Mouse (Mus musculus): ENCODE results near the gene Chrng.

Chrng gene

DNA sequence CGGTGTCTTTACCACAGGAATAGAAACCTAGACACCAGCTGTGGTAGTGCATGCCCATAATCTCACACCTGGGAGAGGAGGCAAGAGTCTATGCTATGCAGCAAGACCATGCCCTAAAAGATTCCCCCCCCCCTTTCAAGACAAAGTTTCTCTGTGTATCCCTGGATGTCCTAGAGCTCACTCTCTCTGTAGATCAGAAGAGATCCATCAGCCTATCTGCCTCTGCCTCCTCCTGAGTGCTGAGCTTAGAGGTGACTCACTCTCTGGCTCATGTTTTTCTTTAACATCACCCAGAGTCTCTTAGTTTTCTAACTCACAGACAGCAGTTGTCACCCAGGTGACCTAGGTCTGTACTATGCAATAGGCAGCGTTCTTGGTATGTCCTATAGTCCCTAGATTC, 54.9 kb downstream of the Chrng start:
- no peak for DNase-seq
